Mouse (Mus musculus) left cerebral cortex, adult 18-20 months (tissue): ENCODE results near the gene Cyba. TPM values are rescaled to one million over a fixed set of nuclear protein-coding genes. Genes with fewer than 3 reads are reported as not detected.

Experiments used
- DNase-seq, 2 experiments: peaks; one replicate each; pipeline ENCODE4 v3.0.0; 2021 to 2022; ENCODE audit warnings: low spot score in 2 of 2, mixed read lengths in 1 of 2
- total RNA-seq, 2 experiments: library from RNA; stranded (reverse); gene quantifications; 2 replicates each; pipeline ENCODE4 v1.2.3; 2021

The Cyba gene
- total RNA-seq, 2 experiments from 2014 or later = 7.9 to 8.7 TPM

GRCm38 (mm10) chr8:122454409-122454808 lies 21.7 kb upstream of the Cyba start:
- no peak for DNase-seq

GRCm38 (mm10) chr8:122452154-122452553 lies 19.4 kb upstream of the Cyba start:
- DNase-seq = no peak

- no peak for DNase-seq
Measured at GRCm38 (mm10) chr8:122451161-122451703, 18.5 kb upstream of the Cyba start.

GRCm38 (mm10) chr8:122445203-122445602 lies 12.5 kb upstream of the Cyba start:
- DNase-seq = no peak

- peak; percentile 77 to 80 for DNase-seq
Measured at GRCm38 (mm10) chr8:122444058-122444748, 11.5 kb upstream of the Cyba start.

GRCm38 (mm10) chr8:122443262-122444006 lies 10.7 kb upstream of the Cyba start, which contains the start of gene Mvd:
Mvd (minus strand) TSS chr8:122443422.
- peak; percentile 99 to 100 for DNase-seq

GRCm38 (mm10) chr8:122442781-122443180 lies 10.1 kb upstream of the Cyba start:
- no peak for DNase-seq

- DNase-seq = no peak
Measured at GRCm38 (mm10) chr8:122442356-122442755, 9.6 kb upstream of the Cyba start.

GRCm38 (mm10) chr8:122441326-122441725 lies 8.6 kb upstream of the Cyba start:
- no peak for DNase-seq

- no peak for DNase-seq
Measured at GRCm38 (mm10) chr8:122439336-122439735, 6.6 kb upstream of the Cyba start.

GRCm38 (mm10) chr8:122437708-122438331 lies 5.1 kb upstream of the Cyba start:
- no peak for DNase-seq

GRCm38 (mm10) chr8:122436586-122437125 lies 3.9 kb upstream of the Cyba start:
- no peak for DNase-seq

GRCm38 (mm10) chr8:122436146-122436545 lies 3.4 kb upstream of the Cyba start:
- no peak for DNase-seq

GRCm38 (mm10) chr8:122435375-122435774 lies 2.6 kb upstream of the Cyba start:
- DNase-seq = no peak

- DNase-seq = no peak
Measured at GRCm38 (mm10) chr8:122433269-122433905, 657 bp upstream of the Cyba start.

GRCm38 (mm10) chr8:122431694-122432442 lies 862 bp downstream of the Cyba start:
- no peak for DNase-seq

GRCm38 (mm10) chr8:122430646-122431045 lies 2.1 kb downstream of the Cyba start:
- no peak for DNase-seq

GRCm38 (mm10) chr8:122430058-122430636 lies 2.6 kb downstream of the Cyba start:
- no peak for DNase-seq

- DNase-seq = no peak
Measured at GRCm38 (mm10) chr8:122428163-122428562, 4.6 kb downstream of the Cyba start.

- DNase-seq = no peak
Measured at GRCm38 (mm10) chr8:122427607-122428006, 5.1 kb downstream of the Cyba start.
